Mouse (Mus musculus) liver, adult 2 months (tissue): ENCODE results near the gene Sec63.

Source experiments
- CTCF ChIP-seq: fragments of 200-500 bp; IDR thresholded peaks from 2 replicates; pipeline ENCODE4 v1.5.1; 2011; ENCODE audit warnings: low read depth, low read length, control low read depth
- POLR2A ChIP-seq: fragments of 200-500 bp; IDR thresholded peaks from 2 replicates; pipeline ENCODE4 v1.6.1; 2011; ENCODE audit warnings: low read length, control low read depth; ENCODE audit not compliant: insufficient read depth; ENCODE audit errors: extremely low read depth

GRCm38 (mm10) chr10:42849081-42849400 is 87.7 kb downstream of the Sec63 start:
- no peak for TF ChIP-seq CTCF
- TF ChIP-seq POLR2A, result no peak
